Mouse (Mus musculus): Measurements from ENCODE around the gene Afg3l1. TPM values are rescaled to one million over a fixed set of nuclear protein-coding genes. Genes with fewer than 3 reads are reported as not detected.
"Not testable (repeated sequence)": the region's sequence is repeated elsewhere in the genome, so short reads cannot be mapped to it uniquely, and the experiment has no call there.

The Afg3l1 gene
- polyA plus RNA-seq, 1 experiment, result 28.2 TPM

- WGBS, result 62% methylated on average over 4 of the region's 4 CpGs
- H3K27ac ChIP-seq (ENCODE audit: insufficient read depth, low read length), result no peak overlapping the region
- DNase-seq, result no peak
- H3K27me3 ChIP-seq (ENCODE audit: control insufficient read depth, insufficient read depth, low read length), result no peaks in the 10 kb centered on the region
- no peak for TF ChIP-seq POLR2A (IDR thresholded peaks at IDR 0.05; ENCODE audit: borderline replicate concordance, insufficient read depth, low read length)
- TF ChIP-seq CTCF (IDR thresholded peaks at IDR 0.05; ENCODE audit: borderline replicate concordance, insufficient read depth, low read depth, low read length), result no peak
- H3K4me1 ChIP-seq (ENCODE audit: control insufficient read depth, insufficient read depth, low read length), result 0 out of 2 replicates have a peak, but pooled peaks cover 4% of the 10 kb centered on the region
- no peak overlapping the region for H3K4me3 ChIP-seq (replicated peaks; ENCODE audit: insufficient read depth, low read depth, low read length)
These were observed 25.6 kb upstream of the Afg3l1 start for GRCm38 (mm10) chr8:123452149-123452548.

DNA sequence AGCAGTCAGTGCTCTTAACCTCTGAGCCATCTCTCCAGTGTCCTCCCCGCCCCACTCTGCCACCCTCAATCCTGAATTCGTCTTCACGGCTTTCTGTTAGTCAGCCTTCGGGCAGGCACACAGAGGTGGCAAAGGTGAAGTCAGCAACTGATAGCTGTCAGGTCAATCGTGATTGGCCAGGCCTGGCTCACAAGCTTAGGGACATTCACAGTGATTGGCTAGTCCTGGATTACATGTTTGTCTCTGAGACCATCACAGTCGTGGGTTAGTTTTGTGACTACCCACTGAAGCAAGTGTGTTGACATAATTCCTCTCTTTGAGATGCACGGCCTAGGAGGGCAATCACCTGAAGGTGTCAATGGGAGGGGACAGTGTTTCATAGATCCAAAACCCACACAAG lies 24.4 kb upstream of the Afg3l1 start:
- TF ChIP-seq CTCF (IDR thresholded peaks at IDR 0.05; ENCODE audit: borderline replicate concordance, insufficient read depth, low read depth, low read length) (no peak), POLR2A (IDR thresholded peaks at IDR 0.05; ENCODE audit: borderline replicate concordance, insufficient read depth, low read length) (no peak)
- Histone ChIP-seq H3K27me3 (ENCODE audit: control insufficient read depth, insufficient read depth, low read length) (no peaks in the 10 kb centered on the region), H3K27ac (ENCODE audit: insufficient read depth, low read length) (no peak overlapping the region), H3K4me3 (replicated peaks; ENCODE audit: insufficient read depth, low read depth, low read length) (no peak overlapping the region), H3K4me1 (ENCODE audit: control insufficient read depth, insufficient read depth, low read length) (no peaks in the 10 kb centered on the region)
- DNase-seq, result no peak
- WGBS, result 84% methylated on average over 7 of the region's 7 CpGs

DNA sequence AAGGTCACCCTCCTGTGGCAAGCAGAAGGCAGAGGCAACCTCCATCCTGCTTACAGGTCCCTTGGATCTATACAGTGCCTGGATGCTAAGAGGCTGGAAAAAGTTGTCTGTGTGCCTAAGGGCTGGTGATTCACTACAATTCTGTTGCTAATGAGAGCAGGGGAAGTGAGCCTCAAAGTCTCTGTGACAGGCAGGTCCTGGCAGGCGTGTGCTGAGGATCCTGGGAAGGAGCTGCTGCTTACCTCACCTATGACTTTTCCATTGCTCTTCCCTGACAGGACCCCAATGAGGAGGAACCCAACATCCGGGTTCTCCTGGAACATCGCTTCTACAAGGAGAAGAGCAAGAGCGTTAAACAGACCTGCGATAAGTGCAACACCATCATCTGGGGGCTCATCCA lies 23.8 kb upstream of the Afg3l1 start:
- WGBS, result 86% methylated on average over 5 of the region's 5 CpGs
- Histone ChIP-seq H3K4me1 (ENCODE audit: control insufficient read depth, insufficient read depth, low read length) (no peaks in the 10 kb centered on the region), H3K27me3 (ENCODE audit: control insufficient read depth, insufficient read depth, low read length) (no peaks in the 10 kb centered on the region), H3K4me3 (replicated peaks; ENCODE audit: insufficient read depth, low read depth, low read length) (no peak overlapping the region), H3K27ac (ENCODE audit: insufficient read depth, low read length) (no peak overlapping the region)
- no peak for DNase-seq
- TF ChIP-seq POLR2A (IDR thresholded peaks at IDR 0.05; ENCODE audit: borderline replicate concordance, insufficient read depth, low read length) (no peak), CTCF (IDR thresholded peaks at IDR 0.05; ENCODE audit: borderline replicate concordance, insufficient read depth, low read depth, low read length) (no peak)

DNA sequence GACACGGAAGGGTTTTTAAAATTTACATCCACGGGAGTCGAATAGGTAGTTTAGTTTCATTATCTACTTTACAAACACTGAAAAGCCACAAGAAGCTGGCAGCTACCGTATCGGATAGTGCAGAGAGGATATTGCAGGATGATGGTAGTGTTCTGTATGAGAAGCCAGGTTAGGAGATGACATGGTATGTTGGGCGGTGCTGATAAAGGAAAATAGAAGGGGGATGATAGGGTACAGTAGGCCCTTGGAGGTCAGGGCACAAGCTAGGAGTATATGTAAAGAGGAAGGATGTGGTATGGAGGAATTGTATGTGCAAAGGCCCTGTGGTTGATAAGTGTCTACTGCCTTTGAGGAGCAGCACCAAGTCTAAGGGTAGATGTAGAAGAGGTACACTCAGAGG lies 23.1 kb upstream of the Afg3l1 start:
- Histone ChIP-seq H3K4me1 (ENCODE audit: control insufficient read depth, insufficient read depth, low read length) (no peaks in the 10 kb centered on the region), H3K27me3 (ENCODE audit: control insufficient read depth, insufficient read depth, low read length) (no peaks in the 10 kb centered on the region), H3K4me3 (replicated peaks; ENCODE audit: insufficient read depth, low read depth, low read length) (no peak overlapping the region), H3K27ac (ENCODE audit: insufficient read depth, low read length) (no peak overlapping the region)
- 95% methylated on average over 6 of the region's 6 CpGs for WGBS
- no peak for TF ChIP-seq POLR2A (IDR thresholded peaks at IDR 0.05; ENCODE audit: borderline replicate concordance, insufficient read depth, low read length)
- TF ChIP-seq CTCF (IDR thresholded peaks at IDR 0.05; ENCODE audit: borderline replicate concordance, insufficient read depth, low read depth, low read length), result no peak
- no peak for DNase-seq

GRCm38 (mm10) chr8:123463651-123464050 lies 14.1 kb upstream of the Afg3l1 start:
- H3K27me3 ChIP-seq (ENCODE audit: control insufficient read depth, insufficient read depth, low read length), result no peaks in the 10 kb centered on the region
- no peak for DNase-seq
- 91% methylated on average over 4 of the region's 4 CpGs for WGBS
- H3K4me3 ChIP-seq (replicated peaks; ENCODE audit: insufficient read depth, low read depth, low read length), result no peak overlapping the region
- no peaks in the 10 kb centered on the region for H3K4me1 ChIP-seq (ENCODE audit: control insufficient read depth, insufficient read depth, low read length)
- no peak overlapping the region for H3K27ac ChIP-seq (ENCODE audit: insufficient read depth, low read length)
- no peak for TF ChIP-seq POLR2A (IDR thresholded peaks at IDR 0.05; ENCODE audit: borderline replicate concordance, insufficient read depth, low read length)
- no peak for TF ChIP-seq CTCF (IDR thresholded peaks at IDR 0.05; ENCODE audit: borderline replicate concordance, insufficient read depth, low read depth, low read length)

DNA sequence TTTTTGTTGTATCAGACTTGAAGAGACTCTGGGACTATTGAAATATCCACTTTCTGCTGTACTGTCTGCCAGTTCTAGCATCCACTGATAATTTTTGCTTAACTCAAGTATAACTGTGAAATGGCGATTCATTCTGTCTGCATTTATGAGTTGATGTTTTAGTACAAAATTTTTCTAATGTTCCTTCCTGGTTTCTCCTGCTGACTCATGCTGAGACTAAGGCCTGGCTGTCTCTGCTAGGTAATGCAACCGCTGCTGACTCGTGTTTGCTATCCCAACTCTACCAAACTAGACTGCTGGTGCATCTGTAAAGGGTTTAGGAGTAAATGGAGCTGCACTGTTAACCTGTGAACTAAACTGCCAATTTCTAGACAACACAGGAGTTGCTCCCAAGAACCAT lies 10.2 kb upstream of the Afg3l1 start:
- 81% methylated on average over 3 of the region's 3 CpGs for WGBS

DNA sequence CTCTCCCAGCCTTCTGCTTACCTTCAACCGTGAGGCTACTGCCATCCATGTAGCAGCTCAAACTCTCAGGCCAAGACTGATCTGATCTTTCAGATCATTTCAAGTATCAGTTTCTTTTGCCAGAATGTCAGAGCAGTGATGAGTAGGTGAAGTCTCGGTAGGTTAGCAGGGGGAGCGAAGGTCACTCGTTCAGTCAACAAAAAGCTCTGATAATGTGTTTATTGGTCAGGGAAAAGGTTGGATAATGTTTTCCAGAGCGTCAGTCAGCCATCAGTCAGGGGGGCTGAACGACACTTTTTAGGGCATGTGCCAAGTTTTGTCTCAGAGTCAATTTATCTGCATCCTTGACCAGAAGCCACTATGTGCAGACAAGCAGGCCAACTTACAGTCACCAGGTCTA lies 4.7 kb upstream of the Afg3l1 start:
- H3K27me3 ChIP-seq (ENCODE audit: control insufficient read depth, insufficient read depth, low read length); DNase-seq; H3K27ac ChIP-seq (ENCODE audit: insufficient read depth, low read length); H3K4me1 ChIP-seq (ENCODE audit: control insufficient read depth, insufficient read depth, low read length); H3K4me3 ChIP-seq (replicated peaks; ENCODE audit: insufficient read depth, low read depth, low read length): not testable (repeated sequence)
- WGBS, result 74% methylated on average over 6 of the region's 6 CpGs

More for the DNA sequence above, 10.2 kb upstream of the Afg3l1 start:
- Histone ChIP-seq H3K4me3 (replicated peaks; ENCODE audit: insufficient read depth, low read depth, low read length) (no peak overlapping the region), H3K27ac (ENCODE audit: insufficient read depth, low read length) (no peak overlapping the region), H3K4me1 (ENCODE audit: control insufficient read depth, insufficient read depth, low read length) (no peaks in the 10 kb centered on the region), H3K27me3 (ENCODE audit: control insufficient read depth, insufficient read depth, low read length) (no peaks in the 10 kb centered on the region)
- TF ChIP-seq POLR2A (IDR thresholded peaks at IDR 0.05; ENCODE audit: borderline replicate concordance, insufficient read depth, low read length), result no peak
- no peak for DNase-seq

GRCm38 (mm10) chr8:123474549-123474948 lies 3.2 kb upstream of the Afg3l1 start:
- DNase-seq; H3K27me3 ChIP-seq (ENCODE audit: control insufficient read depth, insufficient read depth, low read length); H3K4me1 ChIP-seq (ENCODE audit: control insufficient read depth, insufficient read depth, low read length); H3K27ac ChIP-seq (ENCODE audit: insufficient read depth, low read length); H3K4me3 ChIP-seq (replicated peaks; ENCODE audit: insufficient read depth, low read depth, low read length): not testable (repeated sequence)
- 64% methylated on average over 5 of the region's 5 CpGs for WGBS

Data from cerebellum, adult 2 months (tissue).